Mouse (Mus musculus): Measurements from ENCODE around the gene Arhgap25.
"Not testable (repeated sequence)": the region's sequence is repeated elsewhere in the genome, so short reads cannot be mapped to it uniquely, and the experiment has no call there.

Arhgap25 gene

GRCm38 (mm10) chr6:87535651-87536050 lies 2.6 kb upstream of the Arhgap25 start:
- DNase-seq (ENCODE audit: low read depth, low spot score): no peak

GRCm38 (mm10) chr6:87534855-87535575 lies 2.0 kb upstream of the Arhgap25 start:
- DNase-seq (ENCODE audit: low read depth, low spot score): no peak

- DNase-seq (ENCODE audit: low read depth, low spot score): no peak
These were observed 1.5 kb downstream of the Arhgap25 start for GRCm38 (mm10) chr6:87531456-87532015.

GRCm38 (mm10) chr6:87530386-87530785 lies 2.7 kb downstream of the Arhgap25 start:
- DNase-seq (ENCODE audit: low read depth, low spot score): no peak

GRCm38 (mm10) chr6:87527846-87528557 lies 5.1 kb downstream of the Arhgap25 start:
- DNase-seq (ENCODE audit: low read depth, low spot score): peak; percentile 32

- peak; percentile 9 for DNase-seq (ENCODE audit: low read depth, low spot score)
These were observed 5.7 kb downstream of the Arhgap25 start for GRCm38 (mm10) chr6:87527366-87527765.

GRCm38 (mm10) chr6:87525126-87525525 lies 7.9 kb downstream of the Arhgap25 start:
- DNase-seq (ENCODE audit: low read depth, low spot score): no peak

GRCm38 (mm10) chr6:87524281-87524680 lies 8.8 kb downstream of the Arhgap25 start:
- peak; percentile 56 for DNase-seq (ENCODE audit: low read depth, low spot score)

- no peak for DNase-seq (ENCODE audit: low read depth, low spot score)
These were observed 9.3 kb downstream of the Arhgap25 start for GRCm38 (mm10) chr6:87523736-87524135.

- DNase-seq (ENCODE audit: low read depth, low spot score): no peak
These were observed 10.0 kb downstream of the Arhgap25 start for GRCm38 (mm10) chr6:87523085-87523484.

- DNase-seq (ENCODE audit: low read depth, low spot score): no peak
These were observed 10.8 kb downstream of the Arhgap25 start for GRCm38 (mm10) chr6:87522236-87522635.

- DNase-seq (ENCODE audit: low read depth, low spot score): not testable (repeated sequence)
These were observed 11.4 kb downstream of the Arhgap25 start for GRCm38 (mm10) chr6:87521705-87522104.

- no peak for DNase-seq (ENCODE audit: low read depth, low spot score)
These were observed 12.5 kb downstream of the Arhgap25 start for GRCm38 (mm10) chr6:87520572-87520971.

- no peak for DNase-seq (ENCODE audit: low read depth, low spot score)
These were observed 13.2 kb downstream of the Arhgap25 start for GRCm38 (mm10) chr6:87519809-87520208.

GRCm38 (mm10) chr6:87518622-87519021 lies 14.4 kb downstream of the Arhgap25 start:
- DNase-seq (ENCODE audit: low read depth, low spot score): no peak

- no peak for DNase-seq (ENCODE audit: low read depth, low spot score)
These were observed 15.2 kb downstream of the Arhgap25 start for GRCm38 (mm10) chr6:87517753-87518409.

- no peak for DNase-seq (ENCODE audit: low read depth, low spot score)
These were observed 18.7 kb downstream of the Arhgap25 start for GRCm38 (mm10) chr6:87514321-87514720.

- DNase-seq (ENCODE audit: low read depth, low spot score): peak; percentile 20
These were observed 19.9 kb downstream of the Arhgap25 start for GRCm38 (mm10) chr6:87513046-87513767.

- no peak for DNase-seq (ENCODE audit: low read depth, low spot score)
These were observed 22.1 kb downstream of the Arhgap25 start for GRCm38 (mm10) chr6:87510999-87511398.

GRCm38 (mm10) chr6:87509806-87510205 lies 23.3 kb downstream of the Arhgap25 start:
- DNase-seq (ENCODE audit: low read depth, low spot score): no peak

- no peak for DNase-seq (ENCODE audit: low read depth, low spot score)
These were observed 28.2 kb downstream of the Arhgap25 start for GRCm38 (mm10) chr6:87504875-87505274.

Data from c-Kit-negative CD71-positive TER-119-positive erythroid progenitor cells, embryonic 14.5 days (primary cell).